Mouse (Mus musculus) C2C12 (cell line): ENCODE measurements at regions not wholly inside any gene's neighbourhood (a gene's known extent, or its start where the extent isn't known, plus 50 kb on each side); places are given as distances from the start of the nearest gene placed in this dataset.

Source experiments
- H3K27me3 ChIP-seq: one replicate; pipeline ENCODE4 v1.6.1; 2011; ENCODE audit not compliant: control insufficient read depth, insufficient read depth, insufficient read length
- H3K36me3 ChIP-seq: one replicate; pipeline ENCODE4 v1.6.1; 2011; ENCODE audit not compliant: control insufficient read depth, insufficient read depth
- H3K4me3 ChIP-seq: one replicate; pipeline ENCODE4 v1.5.1; 2011; ENCODE audit warnings: mild to moderate bottlenecking, control low read depth; ENCODE audit not compliant: poor library complexity, insufficient read depth, severe bottlenecking
- H3K79me2 ChIP-seq: one replicate; pipeline ENCODE4 v1.6.1; 2011; ENCODE audit not compliant: control insufficient read depth, insufficient read depth
- H3K79me3 ChIP-seq: one replicate; pipeline ENCODE4 v1.6.1; 2011; ENCODE audit warnings: low read depth, control low read depth
- H3ac ChIP-seq: one replicate; pipeline ENCODE3; 2011; ENCODE audit warnings: low read depth; ENCODE audit not compliant: control insufficient read depth, insufficient read length
- CEBPB ChIP-seq: IDR thresholded peaks from one replicate; pipeline ENCODE4 v1.6.1; 2011; ENCODE audit warnings: low read depth, mild to moderate bottlenecking, control low read depth, moderate library complexity
- CTCF ChIP-seq: IDR thresholded peaks from one replicate; pipeline ENCODE4 v1.5.1; 2011; ENCODE audit not compliant: control insufficient read depth, insufficient read depth, insufficient read length
- FOSL1 ChIP-seq: IDR thresholded peaks from one replicate; pipeline ENCODE4 v1.8.0; 2011; ENCODE audit warnings: mild to moderate bottlenecking, low read length; ENCODE audit not compliant: poor library complexity, insufficient read depth, severe bottlenecking
- MAX ChIP-seq: IDR thresholded peaks from one replicate; pipeline ENCODE4 v1.6.1; 2011; ENCODE audit warnings: mild to moderate bottlenecking, control low read depth
- MYOD1 ChIP-seq: IDR thresholded peaks from one replicate; pipeline ENCODE4 v1.6.1; 2011; ENCODE audit warnings: low read depth; ENCODE audit not compliant: control insufficient read depth, insufficient read length
- MYOG ChIP-seq: IDR thresholded peaks from one replicate; pipeline ENCODE4 v1.6.1; 2011; ENCODE audit not compliant: control insufficient read depth, insufficient read length; ENCODE audit errors: extremely low read depth
- USF1 ChIP-seq: IDR thresholded peaks from one replicate; pipeline ENCODE4 v1.6.1; 2011; ENCODE audit warnings: low read depth, mild to moderate bottlenecking, control low read depth, moderate library complexity

- no peak for TF ChIP-seq MYOG
- no peak for TF ChIP-seq USF1
- peak; percentile 44 for TF ChIP-seq MAX
- TF ChIP-seq MYOD1 = peak; percentile 43
- peak; percentile 31 for TF ChIP-seq FOSL1
- TF ChIP-seq CEBPB = peak; percentile 99
- TF ChIP-seq CTCF = no peak
Measured at GRCm38 (mm10) chr17:87851456-87851855, 53.7 kb upstream of the Kcnk12 start.

GRCm38 (mm10) chr17:87849897-87850296, 52.1 kb upstream of the Kcnk12 start:
- H3K36me3 ChIP-seq = no peaks in the 10 kb centered on the region
- peak overlapping the region; percentile 57 for H3ac ChIP-seq
- no peaks in the 10 kb centered on the region for H3K27me3 ChIP-seq
- H3K4me3 ChIP-seq = no peak overlapping the region
- no peak for TF ChIP-seq MYOG
- no peak for TF ChIP-seq MAX
- peak; percentile 82 for TF ChIP-seq MYOD1
- TF ChIP-seq FOSL1 = peak; percentile 52
- no peaks in the 10 kb centered on the region for H3K79me3 ChIP-seq
- no peaks in the 10 kb centered on the region for H3K79me2 ChIP-seq

More at GRCm38 (mm10) chr17:87851456-87851855, 53.7 kb upstream of the Kcnk12 start:
- Histone ChIP-seq H3K4me3 (no peak overlapping the region), H3K36me3 (no peaks in the 10 kb centered on the region), H3K79me2 (no peaks in the 10 kb centered on the region), H3ac (peak overlapping the region; percentile 62), H3K79me3 (no peaks in the 10 kb centered on the region), H3K27me3 (no peaks in the 10 kb centered on the region)

DNA sequence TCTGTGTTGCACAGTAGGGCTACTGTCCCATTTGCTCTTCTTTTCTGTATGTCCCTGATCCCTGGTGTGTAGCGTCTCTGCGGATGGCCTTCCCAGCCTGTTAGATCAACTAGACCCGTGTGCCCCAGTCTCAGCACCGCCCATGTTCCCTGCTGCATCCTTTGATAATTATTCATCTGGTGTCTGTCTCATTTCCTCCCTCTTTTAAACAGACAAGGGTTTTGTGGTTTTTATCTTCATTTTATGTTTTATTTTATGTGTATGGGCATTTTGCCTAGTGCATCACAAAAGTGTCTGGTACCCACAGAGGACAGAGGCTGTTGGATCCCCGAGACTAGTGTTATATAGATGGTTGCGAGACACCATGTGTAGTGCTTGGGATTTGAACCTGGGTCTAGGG, 51.6 kb upstream of the Kcnk12 start:
- Histone ChIP-seq H3ac (peak overlapping the region; percentile 34), H3K27me3 (no peaks in the 10 kb centered on the region), H3K79me2 (no peaks in the 10 kb centered on the region), H3K36me3 (no peaks in the 10 kb centered on the region), H3K4me3 (no peak overlapping the region), H3K79me3 (no peaks in the 10 kb centered on the region)
- TF ChIP-seq CTCF (no peak), FOSL1 (peak; percentile 30), MAX (no peak), MYOD1 (peak; percentile 4)

DNA sequence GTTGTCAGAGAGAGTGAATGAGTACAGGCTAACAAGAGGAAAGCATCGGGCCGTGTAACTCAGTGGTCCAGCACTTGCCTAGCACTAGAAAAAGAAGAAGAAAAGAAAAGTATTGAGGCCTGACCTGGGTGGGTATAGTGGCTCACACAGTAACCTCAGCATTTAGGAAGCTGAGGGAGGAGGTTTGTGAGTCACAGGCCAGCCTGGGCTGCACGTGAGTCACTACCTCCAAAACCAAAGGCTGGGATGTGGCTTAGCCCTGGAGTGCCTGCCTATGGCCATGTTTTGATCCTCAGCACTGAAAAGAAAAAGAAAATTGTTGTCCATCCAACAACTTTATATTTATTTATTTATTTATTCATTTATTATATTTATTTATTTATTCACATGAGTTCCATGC, 51.2 kb upstream of the Kcnk12 start:
- H3K4me3 ChIP-seq = no peak overlapping the region
- no peaks in the 10 kb centered on the region for H3K79me3 ChIP-seq
- TF ChIP-seq CTCF = no peak
- no peak for TF ChIP-seq CEBPB
- peak; percentile 56 for TF ChIP-seq USF1
- peak; percentile 87 for TF ChIP-seq FOSL1
- peak; percentile 63 for TF ChIP-seq MAX
- no peaks in the 10 kb centered on the region for H3K79me2 ChIP-seq
- H3K36me3 ChIP-seq = no peaks in the 10 kb centered on the region
- H3ac ChIP-seq = peak overlapping the region; percentile 60
- H3K27me3 ChIP-seq = no peaks in the 10 kb centered on the region
